Mouse (Mus musculus): ENCODE measurements around the gene Rptor. TPM values are rescaled to one million over a fixed set of nuclear protein-coding genes. Genes with fewer than 3 reads are reported as not detected.

Gene Rptor
- total and polyA plus RNA-seq, 3 experiments: 33.9 to 34.9 TPM; not detected in 1

GRCm38 (mm10) chr11:119804392-119804791 is 201.7 kb downstream of the Rptor start:
- DNase-seq (ENCODE audit: low read depth, low spot score): no peak
- no peak overlapping the region for H3K4me3 ChIP-seq (ENCODE audit: control insufficient read depth in 1 of 2, insufficient read depth in 1 of 2, low read depth in 2 of 2, low read length in 2 of 2)
- H3K9me3 ChIP-seq (replicated peaks; ENCODE audit: insufficient read depth, low read length): no peaks in the 10 kb centered on the region
- no peaks in the 10 kb centered on the region for H3K4me1 ChIP-seq (ENCODE audit: control insufficient read depth in 1 of 2, insufficient read depth in 2 of 2, low read length in 2 of 2)
- no peaks in the 10 kb centered on the region for H3K27me3 ChIP-seq (ENCODE audit: control insufficient read depth in 1 of 2, insufficient read depth in 2 of 2, low read length in 2 of 2)
- no peak for TF ChIP-seq MAFK (IDR thresholded peaks at IDR 0.05; ENCODE audit: borderline replicate concordance, low read depth, low read length)
- no peak for TF ChIP-seq HCFC1 (IDR thresholded peaks at IDR 0.05; ENCODE audit: low read depth, low read length)
- TF ChIP-seq GATA1 (IDR thresholded peaks at IDR 0.05; ENCODE audit: low read depth, low read length): no peak
- no peaks in the 10 kb centered on the region; a peak in 1 of 4 replicates for H3K36me3 ChIP-seq (ENCODE audit: control insufficient read depth in 1 of 2, insufficient read depth in 2 of 2, low read length in 2 of 2)
- H3K79me2 ChIP-seq (ENCODE audit: control insufficient read depth, insufficient read depth, low read length, poor library complexity): no peaks in the 10 kb centered on the region
- H3K27ac ChIP-seq (ENCODE audit: control insufficient read depth, low read depth, low read length): no peak overlapping the region
- H3K9ac ChIP-seq (ENCODE audit: control insufficient read depth, low read depth, low read length, poor library complexity, severe bottlenecking): no peak overlapping the region

- TF ChIP-seq SMC3 (IDR thresholded peaks at IDR 0.05; ENCODE audit: low read depth, low read length) (no peak), ZKSCAN1 (IDR thresholded peaks at IDR 0.05; ENCODE audit: low read depth, low read length) (no peak), ZMIZ1 (IDR thresholded peaks at IDR 0.05; ENCODE audit: low read depth, low read length) (no peak), NELFE (IDR thresholded peaks at IDR 0.05; ENCODE audit: low read depth, low read length) (no peak), POLR2AphosphoS5 (IDR thresholded peaks at IDR 0.05; ENCODE audit: borderline replicate concordance, low read depth, low read length) (no peak), MEF2A (IDR thresholded peaks at IDR 0.05; ENCODE audit: extremely low read depth, insufficient replicate concordance, low read depth, low read length, poor library complexity, severe bottlenecking) (no peak), MAZ (IDR thresholded peaks at IDR 0.05; ENCODE audit: low read depth, low read length) (no peak), TCF12 (IDR thresholded peaks at IDR 0.05; ENCODE audit: low read depth, low read length) (no peak), RCOR1 (IDR thresholded peaks at IDR 0.05; ENCODE audit: low read depth, low read length) (no peak), JUND (IDR thresholded peaks at IDR 0.05; ENCODE audit: low read depth, low read length) (no peak), MXI1 (IDR thresholded peaks at IDR 0.05; ENCODE audit: low read depth, low read length) (no peak), KAT2A (conservative IDR thresholded peaks at IDR 0.05; ENCODE audit: low read depth, low read length) (no peak), MYC (IDR thresholded peaks at IDR 0.05; ENCODE audit: low read depth, low read length) (no peak), MAFK (IDR thresholded peaks at IDR 0.05; ENCODE audit: borderline replicate concordance, low read depth, low read length) (no peak), ELF1 (IDR thresholded peaks at IDR 0.05; ENCODE audit: low read depth, low read length) (no peak), POLR2AphosphoS2 (IDR thresholded peaks at IDR 0.05; ENCODE audit: low read length) (no peak), ZC3H11A (IDR thresholded peaks at IDR 0.05; ENCODE audit: low read depth, low read length) (no peak), HCFC1 (IDR thresholded peaks at IDR 0.05; ENCODE audit: low read depth, low read length) (no peak)
- Histone ChIP-seq H3K36me3 (ENCODE audit: control insufficient read depth in 1 of 2, insufficient read depth in 2 of 2, low read length in 2 of 2) (no peaks in the 10 kb centered on the region; a peak in 1 of 4 replicates), H3K79me2 (ENCODE audit: control insufficient read depth, insufficient read depth, low read length, poor library complexity) (no peaks in the 10 kb centered on the region)
Observed at GRCm38 (mm10) chr11:119805112-119805750, 202.5 kb downstream of the Rptor start.

More at GRCm38 (mm10) chr11:119805112-119805750, 202.5 kb downstream of the Rptor start:
- H3K9ac ChIP-seq (ENCODE audit: control insufficient read depth, low read depth, low read length, poor library complexity, severe bottlenecking): no peak overlapping the region
- H3K9me3 ChIP-seq (replicated peaks; ENCODE audit: insufficient read depth, low read length): no peaks in the 10 kb centered on the region
- no peak overlapping the region for H3K27ac ChIP-seq (ENCODE audit: control insufficient read depth, low read depth, low read length)
- no peaks in the 10 kb centered on the region for H3K4me1 ChIP-seq (ENCODE audit: control insufficient read depth in 1 of 2, insufficient read depth in 2 of 2, low read length in 2 of 2)
- H3K27me3 ChIP-seq (ENCODE audit: control insufficient read depth in 1 of 2, insufficient read depth in 2 of 2, low read length in 2 of 2): no peaks in the 10 kb centered on the region
- H3K4me3 ChIP-seq (ENCODE audit: control insufficient read depth in 1 of 2, insufficient read depth in 1 of 2, low read depth in 2 of 2, low read length in 2 of 2): no peak overlapping the region
- no peak for DNase-seq (ENCODE audit: low read depth, low spot score)

Measured in MEL (cell line).